Mouse (Mus musculus): ENCODE results near the gene Serf2.

DNA sequence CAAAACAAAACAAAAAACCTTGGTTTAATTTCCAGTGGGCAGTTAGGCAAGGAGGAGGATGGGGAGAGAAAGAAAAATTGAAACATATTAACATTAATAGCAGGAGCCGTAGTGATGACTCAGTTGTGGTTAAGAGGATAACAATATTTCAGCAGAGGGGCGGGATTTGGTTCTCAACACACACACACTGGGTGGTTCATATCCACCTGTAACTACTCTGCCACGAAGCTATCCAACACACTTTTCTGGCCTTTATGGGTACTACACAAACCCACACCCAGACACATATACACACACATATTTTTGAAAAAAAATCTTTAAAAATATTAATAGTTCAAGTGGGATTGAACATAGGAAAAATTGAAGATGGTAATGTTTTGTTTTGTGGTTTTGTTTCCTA lies 2.0 kb upstream of the Serf2 start:
- TF ChIP-seq CTCF (IDR thresholded peaks at IDR 0.05; ENCODE audit: control insufficient read depth, insufficient read depth, insufficient replicate concordance, low read depth, low read length), result no peak
- no peak for TF ChIP-seq POLR2A (IDR thresholded peaks at IDR 0.05; ENCODE audit: control insufficient read depth, low read depth, low read length)

Data from testis, adult 2 months (tissue).